Comparison of ENCODE assay signal across 19 mouse cellular contexts in the genomic region with DNA sequence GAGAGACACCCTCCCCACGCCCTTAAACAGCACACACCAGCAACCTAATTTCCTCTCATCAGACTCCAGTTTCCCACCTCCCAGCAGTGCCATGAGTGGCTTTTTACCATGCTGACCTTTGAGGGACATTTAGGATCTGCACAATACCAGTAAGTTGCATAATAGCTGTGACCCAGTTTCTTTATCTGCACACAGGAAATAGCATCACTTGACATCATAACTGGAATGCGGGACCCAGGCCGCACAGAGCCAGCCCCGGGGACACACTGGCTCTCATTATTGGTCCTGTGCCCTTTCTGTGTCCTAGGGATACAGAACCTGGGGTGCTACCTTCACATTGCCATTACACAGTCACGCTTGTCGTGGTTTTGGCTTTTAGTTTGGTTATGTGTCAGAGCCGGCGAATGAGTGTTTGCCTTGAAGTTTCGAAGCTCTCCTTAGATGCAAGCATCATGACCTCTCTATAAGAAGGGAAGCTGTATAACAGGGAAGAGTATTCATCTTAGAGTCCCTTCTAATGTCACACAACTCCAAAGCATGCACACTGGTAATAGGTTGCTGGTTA. TPM values are rescaled to one million over a fixed set of nuclear protein-coding genes. Genes with fewer than 3 reads are reported as not detected.
A peak's percentile ranks its signal among the peaks of the same experiment; 100 is the strongest.
DNase-seq lines count a peak whose midpoint lies in the region; ATAC-seq and TF ChIP-seq lines count a peak whose summit lies in the region.
"Had no signal": no experiment of that assay in that cellular context is flagged by ENCODE, and none has a peak within 500 bp of the region (broad histone marks: within the 10 kb centered on the region; RNA-seq: fewer than 3 reads in every experiment).

No protein-coding gene starts in this region.

- 64% methylated on average over 9 of the region's 9 CpGs for WGBS in heart, embryonic 12.5 days
- 49% methylated on average over 9 of the region's 9 CpGs for WGBS in liver, adult 2 months
- 80% methylated on average over 9 of the region's 9 CpGs for WGBS in liver, embryonic 11.5 days

- ATAC-seq in heart, embryonic 12.5 days (ENCODE audit: insufficient number of reproducible peaks, low FRiP score): no peak
- no peak for ATAC-seq in liver, embryonic 11.5 days (replicated peaks; ENCODE audit: low FRiP score)
- ATAC-seq in CD4-positive, CD25-positive, alpha-beta regulatory T cell, adult 4 months: peak; percentile 58
- ATAC-seq in inflammation-experienced regulatory T-cells, adult 6 months: peak; percentile 47

- peak; percentile 94 for DNase-seq in heart, adult 11 months
- DNase-seq in liver, adult 2 months (ENCODE audit: extremely low read depth, low read depth, low spot score): peak; percentile 63
- no peak for DNase-seq in liver, embryonic 11.5 days (ENCODE audit: low spot score)
- DNase-seq in thymus, postnatal 36 days: no peak
- DNase-seq in lung, adult 18-20 months: no peak

- no peak for TF ChIP-seq CTCF in liver, adult 2 months (IDR thresholded peaks at IDR 0.05; ENCODE audit: low read depth, low read length)

- no peak overlapping the region for H3K4me3 ChIP-seq in heart, embryonic 12.5 days
- no peak overlapping the region for H3K4me3 ChIP-seq in liver, adult 2 months (ENCODE audit: insufficient read depth, low read depth, low read length)
- no peak overlapping the region for H3K4me3 ChIP-seq in liver, embryonic 11.5 days (ENCODE audit: low read depth, low read length)
- H3K4me3 ChIP-seq: forebrain, embryonic 10.5 days; gastrocnemius, adult 2 months; hindbrain, embryonic 10.5 days; limb, embryonic 15.5 days; midbrain, embryonic 12.5 days had no signal

- H3K36me3 ChIP-seq in heart, embryonic 12.5 days: no peaks in the 10 kb centered on the region
- H3K36me3 ChIP-seq in liver, adult 2 months (ENCODE audit: control insufficient read depth, insufficient read depth, low read length): no peaks in the 10 kb centered on the region
- H3K36me3 ChIP-seq in liver, embryonic 11.5 days (ENCODE audit: control insufficient read depth, insufficient read depth, low read length): no peaks in the 10 kb centered on the region
- H3K36me3 ChIP-seq: forebrain, embryonic 10.5 days; hindbrain, embryonic 10.5 days; limb, embryonic 15.5 days; midbrain, embryonic 12.5 days had no signal

- H3K79me2 ChIP-seq in liver, adult 2 months (ENCODE audit: control insufficient read depth, insufficient read depth, low read length): no peaks in the 10 kb centered on the region

- no peak overlapping the region for H3K4me2 ChIP-seq in heart, embryonic 12.5 days
- no peak overlapping the region for H3K4me2 ChIP-seq in liver, embryonic 11.5 days
- H3K4me2 ChIP-seq: heart, embryonic 11.5 days; limb, embryonic 15.5 days; midbrain, embryonic 12.5 days had no signal

- peaks cover 15% of the 10 kb centered on the region for H3K4me1 ChIP-seq in heart, embryonic 12.5 days (replicated peaks)
- peaks cover 12% of the 10 kb centered on the region for H3K4me1 ChIP-seq in liver, adult 2 months (ENCODE audit: control insufficient read depth, insufficient read depth, low read length)
- no peaks in the 10 kb centered on the region for H3K4me1 ChIP-seq in liver, embryonic 11.5 days (replicated peaks; ENCODE audit: control insufficient read depth, insufficient read depth, low read length)
- H3K4me1 ChIP-seq: limb, embryonic 15.5 days had no signal

- H3K27me3 ChIP-seq in heart, embryonic 12.5 days (replicated peaks): no peaks in the 10 kb centered on the region
- no peaks in the 10 kb centered on the region for H3K27me3 ChIP-seq in liver, adult 2 months (ENCODE audit: control insufficient read depth, insufficient read depth, low read length)
- H3K27me3 ChIP-seq in liver, embryonic 11.5 days (replicated peaks; ENCODE audit: control insufficient read depth, insufficient read depth, low read length): peaks cover 5% of the 10 kb centered on the region; the same call in 1 of the 2 replicates

- TF ChIP-seq POLR2A in liver, adult 2 months (IDR thresholded peaks at IDR 0.05; ENCODE audit: extremely low read depth, insufficient read depth, low read length): no peak

- no peak overlapping the region for H3K9ac ChIP-seq in heart, embryonic 12.5 days
- no peak overlapping the region for H3K9ac ChIP-seq in liver, adult 2 months (ENCODE audit: low read depth, low read length)
- H3K9ac ChIP-seq in liver, embryonic 11.5 days (ENCODE audit: low read depth, low read length): no peak overlapping the region
- H3K9ac ChIP-seq: limb, embryonic 15.5 days; midbrain, embryonic 12.5 days had no signal

- no peak overlapping the region for H3K27ac ChIP-seq in heart, embryonic 12.5 days (ENCODE audit: poor library complexity, severe bottlenecking)
- H3K27ac ChIP-seq in liver, adult 2 months (replicated peaks; ENCODE audit: insufficient read depth, low read depth, low read length): no peak overlapping the region
- H3K27ac ChIP-seq in liver, embryonic 11.5 days (ENCODE audit: low read depth, low read length): no peak overlapping the region
- H3K27ac ChIP-seq: forebrain, embryonic 10.5 days; gastrocnemius, adult 2 months; hindbrain, embryonic 10.5 days; hindbrain, postnatal 0 days; limb, embryonic 15.5 days; midbrain, embryonic 12.5 days had no signal

- H3K9me3 ChIP-seq in heart, embryonic 12.5 days (replicated peaks): no peaks in the 10 kb centered on the region
- no peaks in the 10 kb centered on the region for H3K9me3 ChIP-seq in liver, embryonic 11.5 days (ENCODE audit: control insufficient read depth, low read length)
- H3K9me3 ChIP-seq: forebrain, embryonic 10.5 days; hindbrain, embryonic 10.5 days; limb, embryonic 15.5 days; midbrain, embryonic 12.5 days had no signal

RNA-seq across cellular contexts. Expression of a gene that starts 23.8 kb away (rescaled TPM):
- polyA plus RNA-seq in heart, embryonic 12.5 days (2016; fragmentation: Nextera tagmentation; extraction: Ambion mirVana): not detected in 2 replicates
- not detected in 2 replicates for total RNA-seq in liver, adult 2 months (2014; rRNA removed)
- polyA plus RNA-seq in liver, adult 2 months (2012; rRNA removed): not detected in 2 replicates
- polyA plus RNA-seq in liver, embryonic 11.5 days (2014; fragmentation: Nextera tagmentation; extraction: Ambion mirVana): not detected in 2 replicates
- not detected for polyA plus RNA-seq in CD4-positive, CD25-positive, alpha-beta regulatory T cell, adult 4 months (2017; shearing (Covaris generic))
- polyA plus RNA-seq in inflammation-experienced regulatory T-cells, adult 6 months (2017; shearing (Covaris generic)): not detected
- total RNA-seq: adrenal gland, postnatal 10 days; gastrocnemius, adult 2 months; MEL; monocyte, adult 5-6 weeks had no signal
- polyA plus RNA-seq: forebrain, embryonic 10.5 days; heart, embryonic 11.5 days; hindbrain, embryonic 10.5 days; neural tube, embryonic 11.5 days had no signal

RNA-seq across cellular contexts. Expression of a gene that starts 41.2 kb away (rescaled TPM):
- 27.5 and 29.0 TPM in 2 replicates for polyA plus RNA-seq in heart, embryonic 12.5 days (2016; fragmentation: Nextera tagmentation; extraction: Ambion mirVana)
- 8.4 and 10.3 TPM in 2 replicates for total RNA-seq in liver, adult 2 months (2014; rRNA removed)
- 3.4 and 4.3 TPM in 2 replicates for polyA plus RNA-seq in liver, adult 2 months (2012; rRNA removed)
- 5.1 and 7.0 TPM in 2 replicates for polyA plus RNA-seq in liver, embryonic 11.5 days (2014; fragmentation: Nextera tagmentation; extraction: Ambion mirVana)
- polyA plus RNA-seq in CD4-positive, CD25-positive, alpha-beta regulatory T cell, adult 4 months (2017; shearing (Covaris generic)): under 1 TPM; 0.80 to 0.96 TPM
- 1 to 10 TPM in 2 of 3 experiments, under 1 TPM in 1; 0.32 to 2.7 (median 1.2) TPM for polyA plus RNA-seq in inflammation-experienced regulatory T-cells, adult 6 months (2017; shearing (Covaris generic))
- total RNA-seq: monocyte, adult 5-6 weeks had no signal

Comparison
In these comparisons a context has a peak if more than half of its experiments do, and no peak if none do; other contexts are left out.
1. DNase-seq: peak in heart, adult 11 months (single experiment) and liver, adult 2 months (single experiment); none in liver, embryonic 11.5 days (single experiment), thymus, postnatal 36 days (0 of 2) and lung, adult 18-20 months (0 of 2).
2. ATAC-seq: peak in CD4-positive, CD25-positive, alpha-beta regulatory T cell, adult 4 months (single experiment) and inflammation-experienced regulatory T-cells, adult 6 months (single experiment); none in heart, embryonic 12.5 days (single experiment) and liver, embryonic 11.5 days (single experiment).